Comparison of ENCODE assay signal across 9 mouse cellular contexts in the genomic region with DNA sequence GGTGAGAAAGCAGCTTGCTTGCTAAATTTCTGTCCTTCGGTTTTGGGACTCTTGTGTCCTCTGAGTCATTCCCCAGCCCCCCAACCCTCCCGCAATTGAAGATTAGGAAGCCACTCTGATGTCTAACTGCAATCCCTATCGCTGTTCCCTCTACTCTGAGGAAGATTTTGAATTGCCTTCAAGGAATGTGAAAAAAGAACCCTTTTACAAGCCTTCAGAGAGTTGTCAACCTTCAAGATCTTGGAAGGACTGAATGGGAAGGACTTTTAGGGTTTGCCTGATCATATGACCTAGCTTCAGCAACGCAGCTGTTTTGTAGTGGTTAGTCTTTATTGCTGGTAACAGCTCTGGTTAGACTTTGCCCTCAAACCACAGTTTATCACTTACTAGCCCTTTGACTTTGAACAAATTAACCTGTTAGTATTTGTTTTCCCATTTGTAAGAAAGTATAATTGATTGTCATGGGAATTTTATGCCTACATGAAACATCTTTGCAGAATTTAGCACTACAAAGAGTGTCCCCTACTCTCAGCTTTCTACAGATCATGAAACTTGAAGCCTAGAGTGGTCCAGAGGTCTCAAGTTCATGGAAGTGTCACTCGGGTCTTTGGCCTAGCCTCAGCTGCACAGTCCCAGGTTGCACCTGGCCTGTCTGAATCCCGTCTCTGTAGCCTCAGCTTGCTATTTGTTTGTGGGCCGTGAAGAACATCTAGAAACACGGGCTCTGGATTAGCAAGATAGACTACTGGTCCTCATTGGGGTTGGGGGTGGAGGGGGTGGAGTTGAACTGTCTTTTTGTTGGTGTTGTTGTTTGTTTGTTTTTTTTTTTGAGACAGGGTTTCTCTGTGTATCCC. TPM values are rescaled to one million over a fixed set of nuclear protein-coding genes. Genes with fewer than 3 reads are reported as not detected.
A peak's percentile ranks its signal among the peaks of the same experiment; 100 is the strongest.
DNase-seq lines count a peak whose midpoint lies in the region; ATAC-seq and TF ChIP-seq lines count a peak whose summit lies in the region.
"Had no signal": no experiment of that assay in that cellular context is flagged by ENCODE, and none has a peak within 500 bp of the region (broad histone marks: within the 10 kb centered on the region; RNA-seq: fewer than 3 reads in every experiment).

No protein-coding gene starts in this region.

- TF ChIP-seq POLR2A in lung, adult 2 months (IDR thresholded peaks at IDR 0.05; ENCODE audit: borderline replicate concordance, extremely low read depth, low read depth, low read length): no peak

- peak overlapping the region; percentile 73 for H3K4me2 ChIP-seq in embryonic facial prominence, embryonic 12.5 days (replicated peaks)
- peak overlapping the region; percentile 66 for H3K4me2 ChIP-seq in intestine, embryonic 14.5 days (ENCODE audit: low read length)
- H3K4me2 ChIP-seq in midbrain, embryonic 13.5 days (replicated peaks): peak overlapping the region; percentile 70

- peak overlapping the region; percentile 65 for H3K9ac ChIP-seq in embryonic facial prominence, embryonic 12.5 days
- peak overlapping the region; percentile 55 for H3K9ac ChIP-seq in intestine, embryonic 14.5 days (ENCODE audit: low read length)
- peak overlapping the region; percentile 84 for H3K9ac ChIP-seq in midbrain, embryonic 13.5 days (replicated peaks)

- TF ChIP-seq CTCF in lung, adult 2 months (IDR thresholded peaks at IDR 0.05; ENCODE audit: insufficient read depth, low read length): no peak

- H3K4me1 ChIP-seq in lung, adult 2 months (ENCODE audit: control insufficient read depth, insufficient read depth, low read length): peaks cover 13% of the 10 kb centered on the region
- peaks cover 52% of the 10 kb centered on the region for H3K4me1 ChIP-seq in embryonic facial prominence, embryonic 12.5 days
- peaks cover 53% of the 10 kb centered on the region for H3K4me1 ChIP-seq in intestine, embryonic 14.5 days (replicated peaks; ENCODE audit: control insufficient read depth, insufficient read depth, low read length)
- peaks cover 67% of the 10 kb centered on the region for H3K4me1 ChIP-seq in midbrain, embryonic 13.5 days (replicated peaks)

- no peaks in the 10 kb centered on the region for H3K36me3 ChIP-seq in embryonic facial prominence, embryonic 12.5 days
- H3K36me3 ChIP-seq in intestine, embryonic 14.5 days (ENCODE audit: control insufficient read depth, insufficient read depth, low read length): no peaks in the 10 kb centered on the region
- H3K36me3 ChIP-seq in midbrain, embryonic 13.5 days: no peaks in the 10 kb centered on the region

- 34% methylated on average over 8 of the region's 8 CpGs for WGBS in lung, adult 2 months
- WGBS in embryonic facial prominence, embryonic 12.5 days: 25% methylated on average over 8 of the region's 8 CpGs
- WGBS in intestine, embryonic 14.5 days: 29% methylated on average over 8 of the region's 8 CpGs
- 36% methylated on average over 8 of the region's 8 CpGs for WGBS in midbrain, embryonic 13.5 days

- peak overlapping the region; percentile 96 for H3K27ac ChIP-seq in embryonic facial prominence, embryonic 12.5 days
- H3K27ac ChIP-seq in intestine, embryonic 14.5 days (ENCODE audit: low read depth): peak overlapping the region; percentile 90
- peak overlapping the region; percentile 99 for H3K27ac ChIP-seq in midbrain, embryonic 13.5 days

- H3K9me3 ChIP-seq in embryonic facial prominence, embryonic 12.5 days: no peaks in the 10 kb centered on the region
- no peaks in the 10 kb centered on the region for H3K9me3 ChIP-seq in intestine, embryonic 14.5 days (ENCODE audit: control insufficient read depth, low read length)
- no peaks in the 10 kb centered on the region for H3K9me3 ChIP-seq in midbrain, embryonic 13.5 days

- no peak for DNase-seq in lung, adult 2 months
- no peak for DNase-seq in lung, postnatal 10 days
- no peak for DNase-seq in intestine, embryonic 14.5 days (ENCODE audit: low spot score)
- no peak for DNase-seq in left cerebral cortex, adult 11 months (ENCODE audit: low spot score)
- no peak for DNase-seq in gastrocnemius, postnatal 25 days

- H3K4me3 ChIP-seq in lung, adult 2 months (replicated peaks; ENCODE audit: extremely low read depth, low read depth, low read length): peak overlapping the region; percentile 78
- peak overlapping the region; percentile 45 for H3K4me3 ChIP-seq in embryonic facial prominence, embryonic 12.5 days
- H3K4me3 ChIP-seq in intestine, embryonic 14.5 days (ENCODE audit: low read depth, low read length): peak overlapping the region; percentile 42; the same call in 1 of the 2 replicates
- peak overlapping the region; percentile 36 for H3K4me3 ChIP-seq in midbrain, embryonic 13.5 days (replicated peaks)

- ATAC-seq in embryonic facial prominence, embryonic 12.5 days (ENCODE audit: insufficient number of reproducible peaks, insufficient read depth, low FRiP score, low TSS enrichment): no peak
- no peak for ATAC-seq in intestine, embryonic 14.5 days (replicated peaks; ENCODE audit: low FRiP score, low TSS enrichment, low read depth)
- ATAC-seq in midbrain, embryonic 13.5 days: no peak
- ATAC-seq in erythroid progenitor cell, adult 5-6 weeks (replicated peaks; ENCODE audit: low FRiP score, poor library complexity, severe bottlenecking): no peak

- H3K27me3 ChIP-seq in embryonic facial prominence, embryonic 12.5 days: peaks cover 8% of the 10 kb centered on the region; the same call in 1 of the 2 replicates
- no peaks in the 10 kb centered on the region for H3K27me3 ChIP-seq in intestine, embryonic 14.5 days (replicated peaks; ENCODE audit: control insufficient read depth, insufficient read depth, low read length)
- peaks cover 9% of the 10 kb centered on the region for H3K27me3 ChIP-seq in midbrain, embryonic 13.5 days

RNA-seq across cellular contexts. Expression of gene Gpr84, which starts 4.4 kb away (rescaled TPM):
- polyA plus RNA-seq in lung, adult 2 months (2012; rRNA removed): 0.08 and 0.22 TPM in 2 replicates
- 0.47 and 0.67 TPM in 2 replicates for polyA plus RNA-seq in embryonic facial prominence, embryonic 12.5 days (2016; fragmentation: Nextera tagmentation; extraction: Ambion mirVana)
- 0.11 and 0.34 TPM in 2 replicates for polyA plus RNA-seq in intestine, embryonic 14.5 days (2014; fragmentation: Nextera tagmentation; extraction: Ambion mirVana)
- 0.18 and 0.94 TPM in 2 replicates for polyA plus RNA-seq in midbrain, embryonic 13.5 days (2015; fragmentation: Nextera tagmentation; extraction: Ambion mirVana)
- total RNA-seq in erythroid progenitor cell, adult 5-6 weeks (2015; ENCODE audit: low replicate concordance): 0.72 TPM in 1 of 2 replicates, not detected in the other
- 3.9 TPM in 1 of 2 replicates, not detected in the other for total RNA-seq in erythroid progenitor cell, adult 5-6 weeks (2017; ENCODE audit: low replicate concordance)
- total RNA-seq in gastrocnemius, postnatal 25 days (2021): not detected
- total RNA-seq: common myeloid progenitor, adult 5-6 weeks had no signal

RNA-seq across cellular contexts. Expression of gene Copz1, which starts 33.5 kb away (rescaled TPM):
- polyA plus RNA-seq in lung, adult 2 months (2012; rRNA removed): 55.1 and 86.2 TPM in 2 replicates
- 257 and 268 TPM in 2 replicates for polyA plus RNA-seq in embryonic facial prominence, embryonic 12.5 days (2016; fragmentation: Nextera tagmentation; extraction: Ambion mirVana)
- polyA plus RNA-seq in intestine, embryonic 14.5 days (2014; fragmentation: Nextera tagmentation; extraction: Ambion mirVana): 266 and 283 TPM in 2 replicates
- 218 and 221 TPM in 2 replicates for polyA plus RNA-seq in midbrain, embryonic 13.5 days (2015; fragmentation: Nextera tagmentation; extraction: Ambion mirVana)
- total RNA-seq in erythroid progenitor cell, adult 5-6 weeks (2015; ENCODE audit: low replicate concordance): 158 and 167 TPM in 2 replicates
- total RNA-seq in erythroid progenitor cell, adult 5-6 weeks (2017; ENCODE audit: low replicate concordance): 37.6 and 42.4 TPM in 2 replicates
- total RNA-seq in gastrocnemius, postnatal 25 days (2021): 10 to 100 TPM; 31.4 to 32.3 TPM

RNA-seq across cellular contexts. Expression of gene Zfp385a, which starts 33.9 kb away (rescaled TPM):
- polyA plus RNA-seq in lung, adult 2 months (2012; rRNA removed): 9.9 and 11.7 TPM in 2 replicates
- 12.6 and 14.5 TPM in 2 replicates for polyA plus RNA-seq in embryonic facial prominence, embryonic 12.5 days (2016; fragmentation: Nextera tagmentation; extraction: Ambion mirVana)
- polyA plus RNA-seq in intestine, embryonic 14.5 days (2014; fragmentation: Nextera tagmentation; extraction: Ambion mirVana): 7.2 and 7.5 TPM in 2 replicates
- 15.1 and 17.9 TPM in 2 replicates for polyA plus RNA-seq in midbrain, embryonic 13.5 days (2015; fragmentation: Nextera tagmentation; extraction: Ambion mirVana)
- total RNA-seq in erythroid progenitor cell, adult 5-6 weeks (2015; ENCODE audit: low replicate concordance): 4.2 and 6.5 TPM in 2 replicates
- total RNA-seq in erythroid progenitor cell, adult 5-6 weeks (2017; ENCODE audit: low replicate concordance): 0.30 and 0.77 TPM in 2 replicates
- total RNA-seq in gastrocnemius, postnatal 25 days (2021): 10 to 100 TPM; 17.0 to 77.5 TPM

RNA-seq across cellular contexts. Expression of gene Nfe2, which starts 47.8 kb away (rescaled TPM):
- polyA plus RNA-seq in lung, adult 2 months (2012; rRNA removed): 7.7 and 14.1 TPM in 2 replicates
- 4.9 and 5.2 TPM in 2 replicates for polyA plus RNA-seq in embryonic facial prominence, embryonic 12.5 days (2016; fragmentation: Nextera tagmentation; extraction: Ambion mirVana)
- 1.8 and 1.9 TPM in 2 replicates for polyA plus RNA-seq in intestine, embryonic 14.5 days (2014; fragmentation: Nextera tagmentation; extraction: Ambion mirVana)
- polyA plus RNA-seq in midbrain, embryonic 13.5 days (2015; fragmentation: Nextera tagmentation; extraction: Ambion mirVana): 0.75 and 0.82 TPM in 2 replicates
- total RNA-seq in erythroid progenitor cell, adult 5-6 weeks (2015; ENCODE audit: low replicate concordance): 368 and 436 TPM in 2 replicates
- total RNA-seq in erythroid progenitor cell, adult 5-6 weeks (2017; ENCODE audit: low replicate concordance): 353 and 370 TPM in 2 replicates
- not detected for total RNA-seq in gastrocnemius, postnatal 25 days (2021)
